Mouse (Mus musculus) heart, adult 2 months (tissue): ENCODE results near the gene Pard3. TPM values are rescaled to one million over a fixed set of nuclear protein-coding genes. Genes with fewer than 3 reads are reported as not detected.

Source experiments
- DNase-seq, 2 experiments: peaks; one replicate each; pipeline ENCODE4 v3.0.0; 2021
- H3K27ac ChIP-seq: fragments of 200-600 bp; 2 replicates; pipeline ENCODE4 v1.8.1; 2022
- H3K27me3 ChIP-seq: fragments of 200-500 bp; 2 replicates; pipeline ENCODE4 v1.6.1; 2012; ENCODE audit warnings: mild to moderate bottlenecking, low read length, inconsistent platforms, mixed read lengths; ENCODE audit not compliant: control insufficient read depth, insufficient read depth
- H3K36me3 ChIP-seq: fragments of 200-500 bp; 2 replicates; pipeline ENCODE4 v1.6.1; 2012; ENCODE audit warnings: low read length, inconsistent platforms; ENCODE audit not compliant: control insufficient read depth, insufficient read depth
- H3K4me1 ChIP-seq: fragments of 200-500 bp; 2 replicates; pipeline ENCODE4 v1.6.1; 2011; ENCODE audit warnings: low read length; ENCODE audit not compliant: control insufficient read depth, insufficient read depth
- H3K4me3 ChIP-seq: fragments of 200-600 bp; 2 replicates; pipeline ENCODE4 v1.8.1; 2022
- H3K79me2 ChIP-seq: fragments of 200-500 bp; replicated peaks from 2 replicates; pipeline ENCODE4 v1.6.1; 2012; ENCODE audit warnings: mild to moderate bottlenecking, inconsistent platforms, low read length, moderate library complexity, mixed read lengths; ENCODE audit not compliant: control insufficient read depth, insufficient read depth
- H3K9ac ChIP-seq: fragments of 200-500 bp; 2 replicates; pipeline ENCODE4 v1.6.1; 2012; ENCODE audit warnings: low read depth, mild to moderate bottlenecking, control low read depth, inconsistent platforms, low read length, mixed read lengths
- CTCF ChIP-seq: fragments of 200-600 bp; IDR thresholded peaks from 2 replicates; pipeline ENCODE4 v1.8.1; 2022; ENCODE audit warnings: antibody characterized with exemption, mild to moderate bottlenecking, moderate library complexity
- EP300 ChIP-seq: fragments of 200-500 bp; IDR thresholded peaks from 2 replicates; pipeline ENCODE4 v1.6.1; 2011; ENCODE audit warnings: low read depth, low read length, control low read depth; ENCODE audit not compliant: insufficient read depth
- POLR2A ChIP-seq: fragments of 200-500 bp; IDR thresholded peaks from 2 replicates; pipeline ENCODE4 v1.6.1; 2011; ENCODE audit warnings: mild to moderate bottlenecking, low read depth, low read length, control low read depth; ENCODE audit not compliant: insufficient read depth
- WGBS: fragments of 180-500 bp; shearing (Covaris S2); methylation state at CpG from one replicate; pipeline ENCODE4 v1.1.7; 2018; 5-methylcytosine and 5-hydroxymethylcytosine counted together
- intact Hi-C: fragments of 180-260 bp; cut with DNase I; formaldehyde crosslinking; loops from one replicate; pipeline ENCODE4 v1.15.1; 2025
- polyA plus RNA-seq: library from polyadenylated mRNA; depleted of rRNA; stranded (reverse); fragments of >200 nt; gene quantifications from 2 replicates; pipeline ENCODE4 v1.2.3, GENCODE M21; 2012
- total RNA-seq, 2 experiments: library from RNA; stranded (reverse); gene quantifications; 2 replicates each; pipeline ENCODE4 v1.2.3; 2021

Gene Pard3
- total and polyA plus RNA-seq, 3 experiments: 23.7 to 32.9 (median 30.1) TPM

DNA sequence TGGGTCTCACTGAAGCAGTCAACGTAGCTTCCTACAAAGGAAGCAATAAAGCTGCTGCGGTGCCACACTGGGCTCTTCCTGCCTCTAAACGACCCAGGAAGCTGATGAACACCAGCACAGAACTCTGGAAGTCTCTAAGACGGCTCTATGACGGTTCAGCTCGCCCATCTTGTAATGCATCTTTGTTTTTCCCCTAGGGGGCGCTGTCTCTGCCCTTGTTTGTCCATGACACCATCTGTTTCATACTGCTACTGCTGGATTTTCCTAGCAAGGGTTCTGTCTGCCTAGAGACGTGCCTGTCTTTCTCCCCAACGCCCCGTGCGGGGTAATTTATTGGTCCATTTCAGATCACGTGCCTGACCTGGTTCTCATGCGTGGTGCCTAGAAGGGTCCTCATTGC is 188.3 kb downstream of the Pard3 start:
- no peak overlapping the region for H3K27ac ChIP-seq
- no peaks in the 10 kb centered on the region for H3K36me3 ChIP-seq
- H3K9ac ChIP-seq: no peak overlapping the region
- H3K4me1 ChIP-seq: peaks cover 2% of the 10 kb centered on the region
- WGBS: 85% methylated on average over 13 of the region's 13 CpGs
- intact Hi-C loops: no loop called here
- peak; percentile 26; the same call in 1 of the 2 replicates for TF ChIP-seq CTCF
- no peak for TF ChIP-seq EP300
- TF ChIP-seq POLR2A: no peak
- no peak for DNase-seq
- H3K4me3 ChIP-seq: no peak overlapping the region
- H3K27me3 ChIP-seq: no peaks in the 10 kb centered on the region
- H3K79me2 ChIP-seq: peaks cover 1% of the 10 kb centered on the region

DNA sequence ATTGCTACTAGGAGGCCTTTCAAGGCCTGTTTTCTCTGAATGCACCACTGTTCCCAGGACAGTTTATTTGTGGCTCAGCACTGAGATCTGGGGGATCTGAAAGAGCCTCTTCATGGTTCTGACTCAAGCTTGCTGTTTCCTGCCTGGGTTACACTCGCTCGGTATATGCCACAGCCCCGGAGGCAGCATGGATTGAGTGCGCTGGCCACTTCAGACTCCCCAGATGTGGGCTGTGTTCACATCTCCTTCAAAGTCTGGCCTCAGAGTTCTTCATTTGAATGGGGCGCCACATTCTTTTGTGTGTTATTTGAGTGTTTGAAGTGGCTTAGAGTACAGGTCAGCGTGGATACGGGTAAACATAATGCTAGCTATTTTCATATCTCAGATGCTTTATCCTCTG is 190.9 kb downstream of the Pard3 start:
- DNase-seq: no peak
- TF ChIP-seq POLR2A: no peak
- no peak for TF ChIP-seq CTCF
- TF ChIP-seq EP300: no peak

DNA sequence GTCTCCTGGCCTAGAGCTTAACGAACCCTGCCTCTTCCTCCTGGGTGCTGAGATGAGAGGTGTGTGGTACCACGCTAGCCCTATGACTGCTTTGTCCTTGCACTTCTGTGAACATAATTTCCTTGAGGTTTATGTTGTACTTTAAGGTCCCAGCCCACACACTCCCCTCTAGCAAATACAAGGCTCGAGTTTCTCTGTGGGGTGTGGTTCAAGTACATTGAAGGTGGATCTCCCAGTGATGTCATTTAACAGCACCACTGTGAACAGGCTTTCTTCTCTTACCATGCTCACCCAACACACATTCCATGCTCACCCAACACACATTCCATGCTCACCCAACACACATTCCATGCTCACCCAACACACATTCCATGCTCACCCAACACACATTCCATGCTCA is 193.4 kb downstream of the Pard3 start:
- no peaks in the 10 kb centered on the region; the same call in 1 of the 2 replicates for H3K4me1 ChIP-seq
- H3K36me3 ChIP-seq: no peaks in the 10 kb centered on the region; the same call in 1 of the 2 replicates
- no peak for DNase-seq
- H3K27me3 ChIP-seq: no peaks in the 10 kb centered on the region
- intact Hi-C loops: no loop called here
- no peak overlapping the region for H3K4me3 ChIP-seq
- H3K9ac ChIP-seq: no peak overlapping the region
- 96% methylated on average over 3 of the region's 3 CpGs for WGBS
- no peak for TF ChIP-seq EP300
- TF ChIP-seq CTCF: no peak
- TF ChIP-seq POLR2A: no peak
- no peak overlapping the region for H3K27ac ChIP-seq
- H3K79me2 ChIP-seq: no peaks in the 10 kb centered on the region; the same call in 1 of the 2 replicates

More for the DNA sequence above, 190.9 kb downstream of the Pard3 start:
- Histone ChIP-seq H3K36me3 (no peaks in the 10 kb centered on the region; the same call in 1 of the 2 replicates), H3K9ac (no peak overlapping the region), H3K27me3 (no peaks in the 10 kb centered on the region), H3K4me3 (no peak overlapping the region), H3K79me2 (no peaks in the 10 kb centered on the region; the same call in none of the 2 replicates), H3K27ac (no peak overlapping the region), H3K4me1 (peaks cover 2% of the 10 kb centered on the region)
- intact Hi-C loops: no loop called here
- 78% methylated on average over 7 of the region's 7 CpGs for WGBS

DNA sequence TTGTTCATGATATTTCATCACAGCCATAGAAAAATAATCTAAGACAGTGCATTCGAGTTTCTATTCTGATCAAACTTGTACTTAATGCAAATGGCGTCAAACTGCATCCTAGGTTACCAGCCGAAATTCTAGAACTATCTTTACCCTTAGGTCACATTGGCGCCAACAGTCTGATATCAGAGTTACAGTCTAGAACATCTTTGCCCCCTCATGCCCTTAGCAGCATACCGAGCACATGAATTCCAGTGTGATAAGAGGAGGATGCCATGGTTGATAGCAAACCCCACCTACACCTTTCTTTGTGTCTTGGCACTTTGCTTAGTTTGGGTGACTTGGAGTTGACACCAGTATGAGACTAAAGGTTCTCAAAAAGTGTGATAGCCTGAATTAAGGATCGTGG is 197.4 kb downstream of the Pard3 start:
- DNase-seq: no peak
- 94% methylated on average over 6 of the region's 6 CpGs for WGBS
- Histone ChIP-seq H3K79me2 (no peaks in the 10 kb centered on the region; the same call in 1 of the 2 replicates), H3K9ac (no peak overlapping the region), H3K4me3 (no peak overlapping the region), H3K4me1 (peaks cover 2% of the 10 kb centered on the region), H3K27ac (no peak overlapping the region), H3K36me3 (no peaks in the 10 kb centered on the region; the same call in 1 of the 2 replicates), H3K27me3 (no peaks in the 10 kb centered on the region)
- intact Hi-C loops: no loop called here
- TF ChIP-seq CTCF: no peak
- TF ChIP-seq POLR2A: no peak
- TF ChIP-seq EP300: no peak

DNA sequence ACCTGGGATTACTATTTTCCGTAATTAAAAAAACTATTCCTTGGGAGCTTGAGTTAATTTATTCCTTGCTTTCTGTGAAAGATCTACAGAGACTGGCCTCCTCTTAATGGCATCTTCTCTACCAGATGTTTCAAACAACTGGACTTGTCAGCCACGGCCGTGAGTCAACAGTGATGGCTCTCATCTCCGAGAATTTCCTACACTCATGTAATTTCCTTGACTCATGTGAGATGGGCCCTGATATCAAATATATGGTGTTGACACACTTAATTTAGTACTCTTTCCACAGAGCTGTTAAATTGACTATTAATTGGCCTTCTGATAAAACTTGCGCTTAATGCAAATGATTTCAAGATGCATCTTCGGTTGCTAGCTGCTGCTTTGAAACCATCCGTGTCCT is 198.3 kb downstream of the Pard3 start:
- TF ChIP-seq CTCF (no peak), EP300 (no peak), POLR2A (no peak)
- 82% methylated on average over 7 of the region's 7 CpGs for WGBS
- no peak for DNase-seq

DNA sequence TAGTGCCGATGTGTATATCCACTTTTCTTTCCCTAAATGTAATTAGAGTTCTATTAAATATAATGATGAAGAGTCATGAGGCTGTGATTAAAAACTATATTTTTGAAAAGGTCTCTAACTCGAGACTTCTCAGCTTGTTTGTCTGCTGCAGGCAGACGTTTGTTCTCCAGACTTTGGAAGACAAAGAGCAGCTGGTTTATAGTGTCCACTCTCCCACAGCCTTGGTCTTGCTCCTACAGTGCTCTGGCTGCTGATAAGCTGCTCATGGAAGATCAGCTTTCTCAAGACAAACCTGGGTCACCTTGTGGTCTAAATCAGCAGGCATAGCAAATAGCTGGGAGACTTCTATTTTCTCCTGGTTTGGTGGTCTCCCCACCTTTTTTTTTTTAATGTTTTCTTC is 198.7 kb downstream of the Pard3 start:
- Histone ChIP-seq H3K27ac (no peak overlapping the region), H3K9ac (no peak overlapping the region), H3K4me3 (no peak overlapping the region), H3K36me3 (no peaks in the 10 kb centered on the region; the same call in 1 of the 2 replicates), H3K27me3 (no peaks in the 10 kb centered on the region), H3K4me1 (peaks cover 2% of the 10 kb centered on the region; the same call in 1 of the 2 replicates), H3K79me2 (no peaks in the 10 kb centered on the region)
- TF ChIP-seq CTCF (no peak), POLR2A (no peak), EP300 (no peak)
- no peak for DNase-seq
- intact Hi-C loops: no loop called here
- 66% methylated on average over 3 of the region's 3 CpGs for WGBS

More for the DNA sequence above, 198.3 kb downstream of the Pard3 start:
- Histone ChIP-seq H3K27me3 (no peaks in the 10 kb centered on the region), H3K27ac (no peak overlapping the region), H3K36me3 (no peaks in the 10 kb centered on the region; the same call in 1 of the 2 replicates), H3K79me2 (no peaks in the 10 kb centered on the region), H3K4me1 (peaks cover 2% of the 10 kb centered on the region; the same call in 1 of the 2 replicates), H3K4me3 (no peak overlapping the region), H3K9ac (no peak overlapping the region)
- intact Hi-C loops: no loop called here
